Mouse (Mus musculus) retina, postnatal 7 days (tissue): ENCODE measurements at regions not wholly inside any gene's neighbourhood (a gene's known extent, or its start where the extent isn't known, plus 50 kb on each side); places are given as distances from the start of the nearest gene placed in this dataset.

Experiments
- DNase-seq: peaks from one replicate; pipeline ENCODE4 v3.0.0-alpha.2; 2012; ENCODE audit warnings: low read depth, low spot score

DNA sequence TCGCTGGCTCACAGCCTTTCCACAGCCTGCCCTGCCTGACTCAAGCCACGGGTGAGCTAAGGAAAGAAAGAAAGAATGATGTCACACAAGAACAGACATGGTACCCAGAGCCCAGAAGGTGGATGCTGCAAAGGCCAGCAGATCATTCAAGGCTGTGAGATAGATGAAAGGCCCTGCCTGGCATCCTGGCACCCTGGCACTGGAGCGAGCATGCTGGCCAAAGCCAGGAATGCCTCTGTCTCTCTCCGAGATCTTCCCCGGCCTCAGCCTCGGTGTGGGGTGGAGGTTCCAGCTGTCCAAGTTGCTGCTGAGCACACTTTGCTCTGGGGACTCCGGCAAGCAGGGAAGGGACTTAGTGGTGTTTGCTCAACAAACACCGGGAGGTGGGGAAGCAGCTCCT, 116.4 kb upstream of the Lhx5 start:
- no peak for DNase-seq

DNA sequence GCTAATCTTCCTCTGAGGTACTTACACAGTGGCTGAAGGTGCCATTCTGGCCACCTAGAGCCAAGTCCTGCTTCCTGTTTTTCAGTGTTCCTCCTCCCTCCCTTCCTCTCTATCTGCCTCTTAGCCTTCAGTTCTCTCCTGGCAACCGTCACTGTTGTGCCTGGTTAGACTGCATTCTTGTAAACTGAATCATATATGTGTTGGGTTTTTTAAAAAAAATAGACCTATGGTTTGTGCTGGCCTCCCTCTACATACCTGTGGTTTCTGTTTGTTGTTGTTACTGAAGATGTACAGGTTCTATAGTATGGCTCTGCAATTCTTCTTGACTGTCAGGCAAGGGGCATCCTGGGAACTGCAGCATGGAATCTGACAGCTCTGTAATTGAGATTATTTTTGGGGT, 112.5 kb upstream of the Lhx5 start:
- DNase-seq, result no peak

DNA sequence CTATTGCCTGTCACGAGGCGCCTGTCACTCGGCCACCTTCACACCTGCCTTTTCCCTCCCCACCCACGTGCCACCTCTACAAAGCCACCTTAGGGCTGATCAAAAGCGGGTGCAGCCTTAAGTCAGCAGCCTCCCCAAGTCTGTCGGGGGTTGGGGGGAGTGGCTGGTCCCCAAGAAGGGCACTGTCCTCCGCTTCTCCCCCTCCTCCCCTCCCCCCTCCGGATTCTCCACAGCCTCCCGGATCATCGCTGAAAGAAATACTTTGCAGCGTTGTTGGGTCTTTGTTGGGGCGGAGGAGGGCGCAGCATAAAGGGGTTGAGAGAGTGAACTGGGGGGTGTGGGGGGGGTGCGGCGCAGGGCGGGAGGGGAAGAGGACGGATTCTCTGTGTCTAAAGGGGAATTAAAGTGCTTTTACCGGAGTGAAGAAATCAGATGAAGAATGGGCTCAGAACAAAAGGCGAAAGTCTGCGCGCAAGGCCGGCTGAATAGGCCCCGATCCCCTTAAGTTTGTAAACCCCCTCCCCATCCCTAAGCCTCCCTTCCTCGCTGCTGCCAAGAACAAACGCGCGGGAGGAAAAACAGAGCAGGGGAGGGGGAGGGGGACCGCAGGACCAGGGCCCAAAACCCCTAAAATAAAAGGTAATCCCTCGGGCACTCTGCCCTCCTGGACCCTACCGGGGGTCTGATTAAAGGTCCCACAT, 109.3 kb upstream of the Lhx5 start:
- DNase-seq, result no peak

DNA sequence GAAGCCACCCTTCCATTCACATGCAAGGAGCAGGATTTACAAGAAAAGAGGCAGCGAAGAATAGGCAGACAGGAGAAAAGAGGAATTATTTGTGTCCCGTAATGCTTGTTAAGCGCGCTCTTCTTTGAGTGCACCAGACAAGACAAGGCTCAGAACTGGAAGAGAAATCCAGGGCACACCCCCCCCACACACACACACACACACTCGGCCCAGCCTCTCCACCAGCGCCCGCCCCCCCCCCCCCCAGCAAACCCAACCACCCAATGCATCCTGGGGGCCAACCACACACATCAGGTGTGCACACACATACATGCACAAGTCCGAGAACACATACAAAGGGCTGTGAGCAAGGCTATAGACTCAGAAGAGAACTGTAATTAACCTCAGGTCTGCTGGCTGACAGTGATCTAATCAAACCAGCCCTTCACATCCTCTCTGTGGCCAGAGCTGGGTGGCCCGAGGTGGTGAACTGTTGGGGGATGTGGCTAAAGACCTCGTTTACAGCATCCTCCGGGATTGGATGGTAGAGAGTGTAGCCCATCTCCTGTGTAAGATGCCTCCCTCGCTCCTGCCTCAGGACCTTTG, 108.7 kb upstream of the Lhx5 start:
- no peak for DNase-seq

DNA sequence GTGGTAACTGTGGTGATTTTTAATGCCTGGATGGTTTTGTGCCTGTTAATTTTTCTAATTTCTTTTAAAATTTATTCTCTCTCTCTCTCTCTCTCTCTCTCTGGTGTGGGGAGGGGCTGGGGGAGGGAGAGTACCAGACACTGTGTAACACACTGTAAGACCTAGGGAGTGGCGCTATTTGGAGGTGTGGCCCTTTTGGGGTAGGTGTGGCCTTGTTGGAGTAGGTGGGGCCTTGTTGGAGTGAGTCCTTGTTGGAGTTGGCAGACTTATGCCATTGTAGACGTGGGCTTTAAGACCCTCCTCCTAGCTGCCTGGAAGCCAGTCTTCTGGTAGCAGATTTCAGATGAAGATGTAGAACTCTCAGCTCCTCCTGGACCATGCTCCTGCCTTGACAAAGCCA, 107.4 kb upstream of the Lhx5 start:
- no peak for DNase-seq

DNA sequence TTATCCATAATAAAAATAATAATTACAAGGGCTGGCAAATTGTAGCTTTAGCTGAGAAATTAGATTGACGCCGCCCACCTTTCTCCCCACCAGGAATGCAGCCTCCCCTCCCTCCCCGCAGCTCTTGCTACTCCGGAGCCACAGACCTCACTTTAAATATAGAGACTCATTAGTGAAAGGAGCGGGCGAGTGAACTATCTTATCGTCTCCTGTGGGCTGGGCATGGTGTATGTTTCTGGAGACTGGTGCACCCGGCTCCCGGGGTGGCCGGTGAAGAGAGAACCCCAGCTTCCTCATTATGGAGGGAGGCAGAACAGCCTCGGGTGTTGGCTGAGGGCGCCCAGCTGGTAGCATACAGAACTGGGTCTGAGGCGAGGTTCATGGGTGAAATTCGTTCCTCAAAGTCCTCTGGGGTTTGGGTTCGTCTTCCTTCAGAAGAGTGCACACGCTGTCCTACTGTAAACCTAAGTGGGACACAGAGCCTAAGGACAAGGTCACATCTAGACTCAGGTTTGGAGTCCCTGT, 106.1 kb upstream of the Lhx5 start:
- DNase-seq, result no peak

DNA sequence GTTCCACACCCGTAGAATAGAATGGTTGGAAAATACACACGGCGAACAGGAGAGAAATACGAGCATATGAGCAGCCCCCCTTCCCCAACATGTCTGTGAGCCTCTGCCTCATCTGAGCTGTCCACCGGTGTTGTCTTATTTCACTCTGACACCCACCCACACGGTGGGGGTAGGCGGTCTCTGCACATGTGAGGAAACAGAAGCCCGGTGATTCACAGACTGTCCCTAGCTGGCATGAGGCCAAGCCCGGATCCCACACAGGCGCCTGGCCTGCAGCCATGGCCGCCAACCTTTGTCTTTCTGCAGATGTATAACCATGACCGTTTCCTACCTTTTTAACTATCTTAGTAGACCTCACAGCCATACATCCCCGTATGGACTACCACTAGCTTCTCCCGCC, 99.5 kb upstream of the Lhx5 start:
- no peak for DNase-seq

DNA sequence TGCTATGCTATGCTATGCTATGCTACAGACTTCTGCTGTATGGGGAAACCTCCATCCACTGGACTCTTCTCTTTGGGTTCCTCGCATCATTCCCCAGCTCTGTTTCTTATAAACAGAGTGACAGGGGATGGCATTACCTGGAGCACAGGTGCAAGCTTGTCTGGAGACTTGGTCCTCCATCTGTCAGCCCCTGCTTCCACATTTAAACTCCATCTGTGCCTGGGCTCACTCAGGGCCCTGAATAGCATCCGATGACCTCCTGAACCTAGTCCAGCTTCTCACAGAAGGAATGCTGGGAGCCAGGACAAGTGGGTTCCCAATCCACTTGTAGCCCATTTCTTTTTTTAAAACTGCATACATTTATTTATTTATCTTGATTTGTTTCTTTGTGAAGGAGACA, 92.3 kb upstream of the Lhx5 start:
- no peak for DNase-seq

DNA sequence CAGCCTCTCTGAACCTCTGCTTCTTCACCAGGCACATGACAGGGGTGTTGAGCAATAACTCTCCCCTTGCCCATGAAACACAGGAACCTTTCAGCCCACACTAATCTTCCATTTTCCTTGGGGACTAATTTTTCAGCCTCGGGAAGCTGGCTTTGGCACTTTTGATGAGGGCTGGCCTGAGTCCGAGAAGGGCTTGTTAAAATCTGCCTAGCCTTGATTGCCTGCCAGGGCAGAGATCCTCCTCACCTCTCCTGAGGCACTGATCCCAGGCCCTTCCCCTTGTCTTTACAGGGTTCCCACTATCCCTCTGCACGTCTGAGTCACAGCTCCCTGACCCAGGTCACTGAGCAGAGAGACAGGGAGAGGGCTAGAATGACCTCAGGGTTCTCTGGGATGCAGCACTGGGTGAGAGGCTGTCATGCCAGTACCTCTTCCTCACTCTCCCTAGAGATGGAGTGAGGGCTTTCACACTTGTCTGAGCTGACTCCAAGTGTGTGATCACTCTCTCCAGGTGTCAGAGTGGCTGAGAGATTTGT, 90.7 kb upstream of the Lhx5 start:
- DNase-seq, result no peak

DNA sequence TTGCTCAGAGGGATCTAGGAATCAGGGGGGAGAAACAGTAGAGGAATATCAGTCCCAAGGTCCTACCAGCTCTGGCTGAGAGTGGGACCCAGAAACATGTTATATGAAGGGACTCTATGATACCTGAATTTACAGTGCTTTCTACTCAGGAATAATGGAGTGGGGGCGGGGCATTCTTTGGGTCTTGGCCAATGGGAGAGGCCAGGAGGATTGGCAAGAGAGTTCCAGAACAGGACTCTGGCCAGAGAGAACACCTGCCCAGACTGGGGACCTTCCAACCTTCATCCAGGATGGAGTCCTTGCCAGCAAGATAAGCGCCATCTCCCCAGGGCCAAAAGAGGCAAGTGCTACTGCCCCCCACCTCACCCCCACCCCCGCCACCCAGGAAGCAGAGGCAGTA, 81.0 kb upstream of the Lhx5 start:
- no peak for DNase-seq

DNA sequence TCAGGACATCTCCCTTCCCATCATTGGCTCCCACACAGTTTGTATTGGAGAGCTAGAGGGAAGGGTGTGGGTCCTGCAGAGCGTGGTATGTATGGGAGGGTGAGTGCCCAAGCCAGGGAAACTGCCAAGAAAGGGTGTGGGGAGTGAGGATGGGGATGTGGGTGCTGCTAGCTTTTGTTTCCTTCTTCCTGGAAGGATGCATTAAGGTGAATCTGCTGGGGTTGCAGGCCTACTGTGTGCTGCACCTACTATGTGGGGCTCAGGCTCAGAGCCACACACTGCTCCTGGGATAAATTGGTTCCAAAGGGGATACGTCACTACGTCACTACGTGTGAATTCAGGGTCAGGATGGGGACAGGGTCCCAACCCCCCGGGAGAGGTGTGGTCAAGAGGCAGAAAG, 79.7 kb upstream of the Lhx5 start:
- DNase-seq, result no peak

DNA sequence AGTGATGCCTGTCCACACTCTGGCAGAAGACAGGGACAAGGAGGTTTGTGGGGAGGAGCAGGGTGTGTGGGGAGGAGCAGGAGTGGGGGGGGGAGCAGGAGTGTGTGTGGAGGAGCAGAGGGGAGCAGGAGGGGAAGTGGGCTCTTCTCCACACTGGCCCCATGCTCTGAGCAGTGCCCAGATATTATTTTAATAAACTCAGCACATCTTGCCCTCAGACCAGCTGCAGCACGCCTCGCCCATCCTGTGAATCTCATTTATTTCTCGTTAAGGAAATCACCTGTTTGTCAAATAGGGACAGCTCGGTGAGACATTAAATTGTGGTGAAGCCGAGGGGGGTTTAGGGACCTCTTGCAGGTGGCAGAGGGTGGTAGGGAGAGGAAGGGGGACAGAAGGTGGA, 77.8 kb upstream of the Lhx5 start:
- no peak for DNase-seq

DNA sequence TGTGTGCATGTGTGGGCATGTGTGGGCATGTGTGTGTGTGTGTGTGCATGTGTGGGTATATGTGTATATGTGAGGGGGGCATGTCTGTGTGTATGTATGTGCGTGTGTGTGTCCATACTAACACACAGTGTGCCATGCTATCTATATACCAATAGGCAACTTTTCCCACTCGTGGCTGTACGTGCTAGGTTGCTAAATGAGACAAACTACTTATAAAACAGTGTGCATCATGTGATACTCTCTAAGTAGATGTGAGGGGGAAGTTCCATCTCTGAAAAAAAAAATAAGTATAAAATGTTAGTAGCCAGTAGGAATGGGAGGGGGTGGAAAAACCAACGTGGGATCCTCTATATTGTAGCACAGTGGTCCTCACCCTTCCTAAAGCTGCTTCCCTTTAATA, 74.5 kb upstream of the Lhx5 start:
- DNase-seq, result no peak

DNA sequence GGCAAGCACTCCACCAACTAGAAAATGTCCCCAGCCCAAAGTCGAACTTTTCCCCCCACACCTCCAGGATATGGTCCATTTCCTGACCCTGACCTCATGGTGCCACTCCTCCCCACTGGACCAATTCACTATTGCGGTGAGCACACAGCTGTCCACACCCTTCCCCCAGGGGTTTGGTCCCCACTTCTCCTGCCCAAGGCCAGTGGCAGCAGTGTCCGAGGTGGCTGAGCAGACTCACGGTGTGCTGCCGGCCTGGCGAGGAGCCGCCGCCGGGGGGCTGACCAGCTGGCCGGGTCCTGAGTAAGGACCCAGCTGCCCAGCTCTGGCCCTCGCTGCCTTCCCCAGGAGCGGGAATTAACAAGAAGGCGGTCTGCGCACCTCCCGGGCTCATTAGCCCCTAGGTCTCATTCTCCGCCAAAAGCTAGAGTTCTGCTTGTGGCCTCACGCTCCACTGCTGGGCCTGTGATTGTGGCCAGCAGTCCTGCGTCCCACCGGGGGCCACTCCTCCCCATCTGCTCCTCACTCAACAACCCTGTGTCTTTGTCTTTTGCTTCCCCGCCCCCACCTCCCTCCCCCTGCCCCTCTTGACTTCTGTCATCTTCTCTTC, 73.3 kb upstream of the Lhx5 start:
- no peak for DNase-seq

DNA sequence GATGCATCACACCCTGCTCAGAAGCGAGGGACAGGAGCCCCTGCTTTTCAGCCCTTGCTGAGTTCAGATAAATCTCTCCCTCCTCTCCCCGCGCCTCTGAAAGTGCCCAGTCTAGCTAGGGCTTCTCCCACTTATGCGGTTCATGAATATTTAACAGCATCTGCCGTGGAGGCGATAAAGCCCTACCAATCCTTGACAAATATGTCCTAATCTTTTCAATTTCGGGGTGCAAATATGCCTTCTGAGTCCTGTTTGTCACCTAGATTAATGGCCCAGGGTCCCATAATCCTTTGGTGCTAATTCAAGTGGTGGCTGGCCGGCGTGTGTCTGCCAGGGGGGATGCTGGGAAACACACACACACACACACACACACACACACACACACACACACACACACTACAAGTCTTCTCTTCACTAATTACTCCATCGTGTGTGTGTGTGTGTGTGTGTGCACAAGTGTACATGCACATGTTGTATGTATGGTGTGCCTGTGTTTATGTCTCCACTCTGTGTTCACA, 65.5 kb upstream of the Lhx5 start:
- no peak for DNase-seq

DNA sequence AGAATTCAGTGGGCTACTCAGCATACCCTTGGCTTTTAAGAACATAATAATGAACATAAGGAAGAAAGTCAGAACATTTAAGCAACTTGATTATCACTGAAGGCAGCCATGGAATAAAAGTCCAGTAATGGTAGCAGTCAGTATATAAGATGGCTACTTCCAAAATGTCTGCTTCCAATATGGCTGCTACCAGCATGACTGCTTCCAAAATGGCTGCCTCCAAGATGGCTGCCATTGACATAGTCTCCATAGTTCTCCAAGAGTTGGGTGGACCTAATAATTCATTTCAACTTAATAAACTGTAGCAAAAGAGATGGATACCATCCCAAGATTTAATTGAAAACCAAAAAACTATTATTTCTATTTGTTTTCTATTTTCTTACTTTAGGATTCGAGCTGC, 62.7 kb upstream of the Lhx5 start:
- no peak for DNase-seq

DNA sequence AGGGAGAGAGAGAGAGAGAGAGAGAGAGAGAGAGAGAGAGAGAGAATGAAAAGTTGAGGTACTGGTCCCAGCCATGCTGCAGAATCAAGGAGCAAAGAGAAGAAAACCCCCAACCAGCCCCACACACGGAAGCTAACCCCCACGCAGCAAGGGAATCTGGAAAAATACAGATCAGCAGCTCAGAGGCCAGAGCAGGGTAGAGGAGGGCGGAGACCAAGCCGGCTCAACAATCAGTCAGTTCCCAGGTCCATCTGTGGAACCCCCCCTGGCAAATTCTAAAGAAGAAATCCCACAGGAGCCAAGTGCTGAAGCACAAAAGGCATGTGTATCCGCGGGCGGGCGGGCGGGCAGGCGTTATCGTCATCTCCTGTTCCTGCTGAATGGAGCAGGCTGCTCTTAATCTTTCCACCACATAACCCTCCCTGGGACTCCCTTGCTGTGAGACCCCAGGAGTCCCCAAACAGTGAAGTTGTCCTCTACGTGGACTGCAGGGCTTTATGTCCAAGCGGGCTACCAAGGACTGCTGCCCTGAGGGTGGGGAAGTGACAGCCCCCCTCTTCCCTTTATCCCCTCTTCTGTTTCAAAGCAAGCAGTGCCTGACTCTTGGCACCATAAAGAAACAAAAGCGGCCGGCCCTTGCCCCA, 60.2 kb upstream of the Lhx5 start:
- no peak for DNase-seq

DNA sequence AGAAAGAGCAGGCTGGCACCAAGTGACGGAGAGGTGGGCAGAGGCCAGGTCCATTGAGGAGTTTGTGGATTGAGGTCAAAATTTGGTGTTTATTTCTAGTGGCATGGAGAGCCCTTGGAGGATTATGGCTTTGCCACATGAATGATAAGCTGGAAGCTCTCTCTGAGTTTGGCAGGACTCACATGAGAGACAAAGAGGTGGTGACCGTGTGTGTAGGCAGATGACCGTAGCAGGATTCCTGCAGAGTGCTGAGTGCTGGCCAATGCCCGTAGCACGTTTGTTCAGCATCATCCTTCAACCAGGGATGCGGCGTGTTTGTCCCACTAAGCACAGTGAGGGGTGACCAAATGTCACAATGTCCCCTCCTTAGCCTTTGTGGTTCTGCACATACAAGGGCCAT, 58.1 kb upstream of the Lhx5 start:
- no peak for DNase-seq
